Mouse (Mus musculus) lung, adult 18-20 months (tissue): ENCODE measurements around the gene Adamts2.
A peak's percentile ranks its signal among the peaks of the same experiment; 100 is the strongest.

Experiments used
- DNase-seq, 2 experiments: peaks; one replicate each; pipeline ENCODE4 v3.0.0; 2022; ENCODE audit warnings: mixed read lengths in 2 of 2

The Adamts2 gene

GRCm38 (mm10) chr11:50624239-50624638, 22.4 kb downstream of the Adamts2 start:
- no peak for DNase-seq

GRCm38 (mm10) chr11:50624720-50625119, 22.8 kb downstream of the Adamts2 start:
- DNase-seq: no peak

- no peak for DNase-seq
These were observed 27.0 kb downstream of the Adamts2 start for GRCm38 (mm10) chr11:50628915-50629314.

GRCm38 (mm10) chr11:50630462-50630861, 28.6 kb downstream of the Adamts2 start:
- no peak for DNase-seq

GRCm38 (mm10) chr11:50632270-50632669, 30.4 kb downstream of the Adamts2 start:
- DNase-seq: peak; percentile 64 to 68

GRCm38 (mm10) chr11:50635051-50635590, 33.2 kb downstream of the Adamts2 start:
- no peak for DNase-seq

GRCm38 (mm10) chr11:50637026-50637425, 35.1 kb downstream of the Adamts2 start:
- no peak for DNase-seq

- peak in 1 of 2 experiments; percentile 25 for DNase-seq
These were observed 36.4 kb downstream of the Adamts2 start for GRCm38 (mm10) chr11:50638197-50638867.

GRCm38 (mm10) chr11:50638868-50639220, 37.0 kb downstream of the Adamts2 start:
- no peak for DNase-seq

- DNase-seq: peak in 1 of 2 experiments; percentile 41
These were observed 40.7 kb downstream of the Adamts2 start for GRCm38 (mm10) chr11:50642583-50642982.

- no peak for DNase-seq
These were observed 44.3 kb downstream of the Adamts2 start for GRCm38 (mm10) chr11:50646148-50646547.

GRCm38 (mm10) chr11:50648143-50648807, 46.4 kb downstream of the Adamts2 start:
- DNase-seq: no peak

- no peak for DNase-seq
These were observed 48.2 kb downstream of the Adamts2 start for GRCm38 (mm10) chr11:50650037-50650436.

- DNase-seq: no peak
These were observed 52.0 kb downstream of the Adamts2 start for GRCm38 (mm10) chr11:50653746-50654431.

- no peak for DNase-seq
These were observed 56.9 kb downstream of the Adamts2 start for GRCm38 (mm10) chr11:50658826-50659225.

- no peak for DNase-seq
These were observed 60.3 kb downstream of the Adamts2 start for GRCm38 (mm10) chr11:50662176-50662575.

GRCm38 (mm10) chr11:50664826-50665225, 62.9 kb downstream of the Adamts2 start:
- no peak for DNase-seq

GRCm38 (mm10) chr11:50669542-50670362, 67.9 kb downstream of the Adamts2 start:
- DNase-seq: peak; percentile 56 to 66

- DNase-seq: no peak
These were observed 68.5 kb downstream of the Adamts2 start for GRCm38 (mm10) chr11:50670363-50670725.

GRCm38 (mm10) chr11:50670881-50671280, 69.0 kb downstream of the Adamts2 start:
- DNase-seq: no peak

GRCm38 (mm10) chr11:50671376-50671775, 69.5 kb downstream of the Adamts2 start:
- DNase-seq: no peak

- no peak for DNase-seq
These were observed 70.0 kb downstream of the Adamts2 start for GRCm38 (mm10) chr11:50671820-50672310.

- DNase-seq: no peak
These were observed 71.0 kb downstream of the Adamts2 start for GRCm38 (mm10) chr11:50672866-50673265.
